Mouse (Mus musculus): ENCODE results near the gene Apc2. TPM values are rescaled to one million over a fixed set of nuclear protein-coding genes. Genes with fewer than 3 reads are reported as not detected.
A peak's percentile ranks its signal among the peaks of the same experiment; 100 is the strongest.

Apc2 gene
- polyA plus RNA-seq, 1 experiment = not detected

DNA sequence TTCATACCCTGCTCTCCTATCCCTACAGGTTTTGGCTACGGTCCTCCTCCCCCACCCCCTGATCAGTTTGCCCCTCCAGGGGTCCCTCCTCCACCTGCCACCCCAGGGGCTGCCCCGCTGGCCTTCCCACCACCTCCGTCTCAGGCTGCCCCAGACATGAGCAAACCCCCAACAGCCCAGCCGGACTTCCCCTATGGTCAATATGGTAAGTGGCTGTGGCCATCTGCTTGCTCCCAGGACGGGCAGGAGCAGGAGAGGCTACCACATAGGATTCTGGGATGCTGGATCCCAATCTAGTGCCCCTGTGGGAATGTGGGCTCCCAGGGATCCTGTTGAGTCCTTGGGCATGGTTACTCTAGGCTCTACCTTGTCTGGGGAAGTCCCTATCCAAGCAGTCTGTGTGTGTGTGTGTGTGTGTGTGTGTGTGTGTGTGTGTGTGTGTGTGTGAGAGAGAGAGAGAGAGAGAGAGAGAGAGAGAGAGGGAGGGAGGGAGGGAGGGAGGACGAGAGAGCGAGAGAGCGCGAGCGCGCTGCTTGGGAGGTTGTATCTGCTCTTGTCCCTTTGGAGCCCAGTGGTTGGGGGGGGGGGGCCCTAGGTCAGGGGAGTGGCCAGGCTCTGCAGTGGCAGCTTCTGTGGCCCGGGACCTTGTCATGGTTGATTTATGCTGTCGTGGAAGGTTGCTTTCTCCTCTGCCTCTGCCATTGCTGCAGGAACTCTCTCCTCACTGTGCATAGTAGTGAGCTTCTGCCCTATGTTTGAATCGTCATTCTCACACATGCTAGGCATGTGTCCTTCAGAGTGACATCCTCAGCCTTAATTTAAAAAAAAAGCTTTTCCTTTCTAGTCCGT, 10.3 kb upstream of the Apc2 start:
- Histone ChIP-seq H3K9me3 (ENCODE audit: control insufficient read depth, low read length) (no peaks in the 10 kb centered on the region), H3K36me3 (ENCODE audit: control insufficient read depth) (peaks cover 91% of the 10 kb centered on the region), H3K4me1 (ENCODE audit: control insufficient read depth) (peaks cover 27% of the 10 kb centered on the region), H3K27me3 (ENCODE audit: control insufficient read depth) (no peaks in the 10 kb centered on the region), H3K4me3 (replicated peaks) (no peak overlapping the region)
- TF ChIP-seq GATA1 (IDR thresholded peaks at IDR 0.05; ENCODE audit: low read length) (no peak), TAL1 (IDR thresholded peaks at IDR 0.05; ENCODE audit: low read length) (no peak)

DNA sequence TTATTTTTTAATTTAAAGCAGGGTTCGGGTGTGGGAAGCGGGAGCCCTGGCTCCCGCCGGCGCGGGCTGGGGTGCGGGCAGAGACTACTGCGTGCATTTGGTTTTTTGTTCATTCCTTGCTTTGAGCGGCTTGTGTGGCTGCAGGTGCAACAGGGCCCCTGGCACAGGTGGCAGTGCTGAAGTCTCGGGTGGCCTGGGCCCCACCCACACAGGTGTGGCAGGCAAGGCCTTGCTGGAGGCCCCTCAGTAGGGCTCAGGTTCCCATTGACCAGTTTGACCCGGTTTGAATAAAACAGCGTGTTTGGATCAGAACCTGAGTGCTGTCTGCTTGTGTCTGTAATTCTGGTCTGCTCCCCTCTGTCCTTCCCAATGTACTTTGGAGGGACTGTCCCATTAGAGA, 7.7 kb upstream of the Apc2 start:
- TF ChIP-seq GATA1 (IDR thresholded peaks at IDR 0.05; ENCODE audit: low read length) = no peak
- no peak for TF ChIP-seq TAL1 (IDR thresholded peaks at IDR 0.05; ENCODE audit: low read length)
- Histone ChIP-seq H3K36me3 (ENCODE audit: control insufficient read depth) (peaks cover 68% of the 10 kb centered on the region), H3K4me3 (replicated peaks) (no peak overlapping the region), H3K27me3 (ENCODE audit: control insufficient read depth) (no peaks in the 10 kb centered on the region), H3K4me1 (ENCODE audit: control insufficient read depth) (peaks cover 27% of the 10 kb centered on the region), H3K9me3 (ENCODE audit: control insufficient read depth, low read length) (no peaks in the 10 kb centered on the region)

DNA sequence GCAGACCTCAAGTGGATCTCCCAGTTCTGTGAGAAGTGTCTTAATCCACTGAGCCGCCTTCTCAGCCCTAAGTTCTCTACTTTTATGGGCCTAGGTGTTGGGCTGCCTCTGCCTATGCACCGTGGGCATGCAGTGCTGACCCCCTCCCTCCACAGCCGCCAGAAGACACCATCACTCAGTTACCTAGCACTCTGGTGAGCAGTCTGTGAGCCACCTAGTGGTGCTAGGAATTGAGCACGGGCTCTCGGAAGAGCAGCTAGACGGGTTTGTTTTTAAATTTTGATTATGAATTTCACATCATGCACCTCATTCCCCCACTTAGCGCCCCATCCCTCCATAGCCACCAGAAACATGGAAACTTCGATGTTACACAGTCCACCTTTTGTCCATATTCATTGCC, 7.1 kb upstream of the Apc2 start:
- Histone ChIP-seq H3K4me1 (ENCODE audit: control insufficient read depth) (peaks cover 31% of the 10 kb centered on the region), H3K27me3 (ENCODE audit: control insufficient read depth) (no peaks in the 10 kb centered on the region), H3K9me3 (ENCODE audit: control insufficient read depth, low read length) (no peaks in the 10 kb centered on the region), H3K36me3 (ENCODE audit: control insufficient read depth) (peaks cover 68% of the 10 kb centered on the region), H3K4me3 (replicated peaks) (no peak overlapping the region)
- TF ChIP-seq GATA1 (IDR thresholded peaks at IDR 0.05; ENCODE audit: low read length) = no peak
- no peak for TF ChIP-seq TAL1 (IDR thresholded peaks at IDR 0.05; ENCODE audit: low read length)

DNA sequence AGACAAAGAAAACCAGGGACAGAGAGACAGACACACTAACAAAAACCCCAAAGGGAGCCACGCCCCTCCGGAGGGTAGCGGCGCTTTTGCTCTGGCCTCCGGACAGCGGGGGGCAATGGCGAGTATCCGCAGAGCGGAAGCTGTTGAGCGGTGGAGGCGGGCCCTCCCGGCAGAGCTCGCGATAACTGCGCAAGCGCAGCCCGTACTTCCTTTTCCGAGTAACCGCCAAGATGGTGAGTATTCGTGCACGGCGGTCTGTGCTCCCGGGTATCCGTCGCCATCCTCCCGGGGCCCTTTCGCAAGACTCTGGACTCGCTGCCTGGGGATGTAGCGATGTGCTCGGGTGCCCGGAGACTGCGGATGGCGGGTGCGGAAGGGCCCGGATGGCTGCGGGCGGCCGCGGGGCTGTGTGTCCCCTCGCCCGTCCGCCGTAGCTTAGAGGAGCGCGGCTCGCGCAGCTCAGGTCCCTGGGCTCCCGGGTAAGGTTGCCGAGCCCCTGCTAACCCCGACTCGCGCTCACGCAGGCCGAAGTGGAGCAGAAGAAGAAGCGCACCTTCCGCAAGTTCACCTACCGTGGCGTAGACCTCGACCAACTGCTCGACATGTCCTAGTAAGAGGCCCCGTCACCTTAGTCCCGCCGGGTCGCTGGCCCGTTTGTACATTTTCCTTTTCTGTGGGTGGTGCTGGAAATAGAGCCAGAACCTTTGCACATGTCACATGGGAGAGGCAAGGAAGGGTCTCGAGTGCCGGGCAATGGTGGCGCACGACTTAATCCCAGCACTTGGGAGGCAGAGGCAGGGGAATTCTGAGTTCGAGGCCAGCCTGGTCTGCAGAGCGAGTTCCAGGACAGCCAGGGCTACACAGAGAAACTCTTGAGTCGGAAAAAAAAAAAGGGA, 3.3 kb upstream of the Apc2 start, which contains the start of gene Rps15:
Gene Rps15 (plus strand): TSS at position 203 of the 896 bp plus-strand sequence.
- peaks cover 17% of the 10 kb centered on the region for H3K27me3 ChIP-seq (ENCODE audit: control insufficient read depth)
- peak within 1 kb of the TSS; percentile 97 for H3K4me3 ChIP-seq (replicated peaks)
- peaks cover 64% of the 10 kb centered on the region for H3K4me1 ChIP-seq (ENCODE audit: control insufficient read depth)
- TF ChIP-seq GATA1 (IDR thresholded peaks at IDR 0.05; ENCODE audit: low read length) (no peak), TAL1 (IDR thresholded peaks at IDR 0.05; ENCODE audit: low read length) (no peak)
- no peaks in the 10 kb centered on the region for H3K9me3 ChIP-seq (ENCODE audit: control insufficient read depth, low read length)
- H3K36me3 ChIP-seq (ENCODE audit: control insufficient read depth) = peaks cover 44% of the 10 kb centered on the region

DNA sequence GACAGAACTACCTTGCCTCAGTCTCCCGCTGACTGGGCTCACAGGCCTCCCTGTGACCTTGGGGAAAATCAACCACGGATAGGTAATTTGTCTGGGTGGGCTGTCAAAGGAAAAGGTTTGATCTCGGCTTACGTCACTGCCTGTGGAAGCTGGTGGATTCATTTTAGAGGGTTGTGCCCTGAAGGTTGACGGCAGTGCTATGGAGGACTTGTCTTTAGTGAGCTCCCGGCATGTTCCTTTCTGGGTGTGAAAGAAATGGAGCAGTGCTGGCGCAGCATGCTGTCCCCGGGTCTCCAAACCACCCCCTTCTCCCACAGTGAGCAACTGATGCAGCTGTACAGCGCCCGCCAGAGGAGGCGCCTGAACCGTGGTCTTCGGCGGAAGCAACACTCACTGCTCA, 2.5 kb upstream of the Apc2 start:
- Histone ChIP-seq H3K36me3 (ENCODE audit: control insufficient read depth) (peaks cover 36% of the 10 kb centered on the region), H3K27me3 (ENCODE audit: control insufficient read depth) (peaks cover 26% of the 10 kb centered on the region), H3K4me3 (replicated peaks) (peak overlapping the region; percentile 97), H3K4me1 (ENCODE audit: control insufficient read depth) (peaks cover 65% of the 10 kb centered on the region), H3K9me3 (ENCODE audit: control insufficient read depth, low read length) (no peaks in the 10 kb centered on the region)
- no peak for TF ChIP-seq GATA1 (IDR thresholded peaks at IDR 0.05; ENCODE audit: low read length)
- no peak for TF ChIP-seq TAL1 (IDR thresholded peaks at IDR 0.05; ENCODE audit: low read length)

DNA sequence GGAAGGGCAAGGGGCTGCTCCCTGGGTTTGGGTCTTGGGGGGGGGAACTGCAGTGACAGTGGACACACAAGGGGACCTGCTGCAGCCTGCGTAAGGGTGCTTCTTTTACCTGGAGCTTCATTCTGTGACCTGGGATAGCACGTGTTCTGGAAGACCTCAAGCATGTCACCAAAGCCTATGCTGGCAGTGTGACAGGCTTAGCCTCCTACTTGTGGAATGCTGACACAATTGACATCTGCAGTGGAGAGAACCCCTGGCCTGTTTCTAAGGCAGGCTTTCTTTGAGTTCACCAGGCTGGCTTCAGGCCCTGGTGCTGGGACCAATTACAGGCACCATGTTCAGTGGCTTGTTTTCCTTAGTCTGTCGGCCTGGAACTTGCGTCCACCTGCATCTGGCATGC, 1.5 kb upstream of the Apc2 start:
- H3K9me3 ChIP-seq (ENCODE audit: control insufficient read depth, low read length) = no peaks in the 10 kb centered on the region
- peaks cover 63% of the 10 kb centered on the region for H3K4me1 ChIP-seq (ENCODE audit: control insufficient read depth)
- TF ChIP-seq GATA1 (IDR thresholded peaks at IDR 0.05; ENCODE audit: low read length) (no peak), TAL1 (IDR thresholded peaks at IDR 0.05; ENCODE audit: low read length) (no peak)
- peaks cover 35% of the 10 kb centered on the region for H3K27me3 ChIP-seq (ENCODE audit: control insufficient read depth)
- peak overlapping the region; percentile 35 for H3K4me3 ChIP-seq (replicated peaks)
- peaks cover 26% of the 10 kb centered on the region for H3K36me3 ChIP-seq (ENCODE audit: control insufficient read depth)

DNA sequence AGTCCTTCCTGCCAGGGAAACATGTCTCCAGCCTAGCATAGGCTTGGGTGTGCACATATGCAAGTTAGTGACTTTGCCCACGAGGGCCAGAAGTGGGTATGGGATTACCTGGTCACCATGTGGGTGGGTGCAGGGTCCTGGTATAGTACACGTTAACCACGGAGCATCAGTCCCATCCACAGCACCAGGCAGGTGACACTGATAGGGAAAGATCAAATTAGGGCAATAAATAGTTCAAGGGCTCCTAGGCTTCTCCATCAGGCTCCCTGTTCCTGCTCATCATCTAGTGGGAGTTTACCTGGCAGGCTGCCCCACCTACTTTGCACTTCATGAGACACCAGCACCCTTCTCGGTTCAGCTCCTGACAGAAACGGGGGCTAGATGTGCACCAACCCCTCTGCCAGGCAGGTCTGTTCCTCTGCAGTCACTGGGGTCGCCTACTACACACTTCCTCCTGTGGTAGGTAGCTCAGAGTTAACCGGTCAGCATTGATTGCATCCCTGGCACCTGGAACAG, 931 bp upstream of the Apc2 start:
- Histone ChIP-seq H3K36me3 (ENCODE audit: control insufficient read depth) (peaks cover 24% of the 10 kb centered on the region), H3K27me3 (ENCODE audit: control insufficient read depth) (peaks cover 41% of the 10 kb centered on the region), H3K4me1 (ENCODE audit: control insufficient read depth) (peaks cover 62% of the 10 kb centered on the region), H3K9me3 (ENCODE audit: control insufficient read depth, low read length) (no peaks in the 10 kb centered on the region), H3K4me3 (replicated peaks) (no peak overlapping the region)
- no peak for TF ChIP-seq TAL1 (IDR thresholded peaks at IDR 0.05; ENCODE audit: low read length)
- TF ChIP-seq GATA1 (IDR thresholded peaks at IDR 0.05; ENCODE audit: low read length) = no peak

DNA sequence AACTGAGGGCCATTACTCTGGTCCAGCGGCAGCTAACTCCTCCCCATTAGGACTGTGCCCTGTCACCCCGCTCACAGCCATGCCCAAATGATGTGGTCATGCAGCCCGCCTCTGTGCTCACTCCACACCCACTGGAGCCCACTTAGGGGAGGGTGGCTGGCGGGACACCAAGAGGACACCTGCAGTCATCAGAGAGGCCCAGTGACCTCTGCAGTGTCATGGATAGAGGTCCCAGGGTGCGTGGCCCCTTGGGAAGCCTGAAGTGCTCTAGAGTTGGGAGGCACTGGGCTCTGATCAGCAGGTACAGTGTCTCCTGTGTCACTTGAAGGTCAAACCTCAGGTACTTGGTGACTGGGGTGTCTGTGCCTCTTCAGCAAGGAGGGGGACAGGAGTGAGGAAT, 1.0 kb downstream of the Apc2 start:
- peaks cover 57% of the 10 kb centered on the region for H3K4me1 ChIP-seq (ENCODE audit: control insufficient read depth)
- TF ChIP-seq GATA1 (IDR thresholded peaks at IDR 0.05; ENCODE audit: low read length) (no peak), TAL1 (IDR thresholded peaks at IDR 0.05; ENCODE audit: low read length) (no peak)
- no peak overlapping the region for H3K4me3 ChIP-seq (replicated peaks)
- H3K9me3 ChIP-seq (ENCODE audit: control insufficient read depth, low read length) = no peaks in the 10 kb centered on the region
- H3K27me3 ChIP-seq (ENCODE audit: control insufficient read depth) = peaks cover 61% of the 10 kb centered on the region
- peaks cover 24% of the 10 kb centered on the region for H3K36me3 ChIP-seq (ENCODE audit: control insufficient read depth)

All from erythroblast, embryonic 14.5 days (primary cell).